Mouse (Mus musculus): Measurements from ENCODE around the gene Eya3. TPM values are rescaled to one million over a fixed set of nuclear protein-coding genes. Genes with fewer than 3 reads are reported as not detected.

Eya3 gene
- total and polyA plus RNA-seq, 3 experiments, result 21.7 to 270 (median 38.2) TPM

DNA sequence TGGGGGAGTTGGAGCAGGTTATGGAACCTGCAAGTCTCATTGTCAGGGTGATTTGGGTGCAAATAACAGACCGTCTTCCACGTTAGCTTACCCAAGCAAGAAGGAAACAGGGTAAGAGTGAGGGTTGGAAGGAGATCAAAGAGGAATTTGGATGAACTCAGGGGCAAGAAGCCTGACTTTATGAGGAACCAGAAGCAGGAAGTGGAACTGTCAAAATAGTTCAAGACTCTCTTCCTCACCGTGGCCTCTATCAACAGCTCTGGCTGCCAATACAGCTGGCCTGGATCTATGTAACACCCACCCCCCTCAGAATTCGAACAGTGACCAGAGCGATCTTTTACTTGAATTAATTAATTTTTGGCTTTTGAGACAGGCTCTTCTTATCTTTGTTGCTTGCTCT, 33.0 kb upstream of the Eya3 start:
- no peaks in the 10 kb centered on the region for H3K36me3 ChIP-seq (ENCODE audit: control insufficient read depth in 1 of 2, insufficient read depth in 2 of 2, low read length in 2 of 2)
- no peaks in the 10 kb centered on the region for H3K79me2 ChIP-seq (ENCODE audit: control insufficient read depth, insufficient read depth, low read length, poor library complexity)
- TF ChIP-seq CHD2 (IDR thresholded peaks at IDR 0.05; ENCODE audit: low read length), result no peak
- TF ChIP-seq EP300 (IDR thresholded peaks at IDR 0.05; ENCODE audit: low read depth in 1 of 2, low read length in 2 of 2), result peak in 1 of 2 experiments; percentile 39; a peak in 1 of 4 replicates
- no peak for TF ChIP-seq UBTF (IDR thresholded peaks at IDR 0.05; ENCODE audit: borderline replicate concordance, insufficient read depth, low read depth, low read length)
- no peak for TF ChIP-seq KAT2A (conservative IDR thresholded peaks at IDR 0.05; ENCODE audit: low read depth, low read length)
- TF ChIP-seq ELF1 (IDR thresholded peaks at IDR 0.05; ENCODE audit: low read depth, low read length), result peak; percentile 74
- 0 out of 2 replicates have a peak, but pooled peaks have one; percentile 43 for TF ChIP-seq SIN3A (IDR thresholded peaks at IDR 0.05; ENCODE audit: low read length)
- peak; percentile 31; the same call in 1 of the 2 replicates for TF ChIP-seq ETS1 (IDR thresholded peaks at IDR 0.05; ENCODE audit: low read depth, low read length)
- 0 out of 2 replicates have a peak, but pooled peaks have one; percentile 36 for TF ChIP-seq MXI1 (IDR thresholded peaks at IDR 0.05; ENCODE audit: low read depth, low read length)
- H3K27ac ChIP-seq (ENCODE audit: control insufficient read depth, low read depth, low read length), result no peak overlapping the region
- H3K27me3 ChIP-seq (ENCODE audit: control insufficient read depth in 1 of 2, insufficient read depth in 2 of 2, low read length in 2 of 2), result no peaks in the 10 kb centered on the region; a peak in 1 of 4 replicates
- no peaks in the 10 kb centered on the region for H3K9me3 ChIP-seq (replicated peaks; ENCODE audit: insufficient read depth, low read length)
- peaks cover 6 to 12% of the 10 kb centered on the region in 2 experiments for H3K4me1 ChIP-seq (ENCODE audit: control insufficient read depth in 1 of 2, insufficient read depth in 2 of 2, low read length in 2 of 2)
- peak; percentile 53 for DNase-seq (ENCODE audit: low read depth, low spot score)
- H3K4me3 ChIP-seq (ENCODE audit: control insufficient read depth in 1 of 2, insufficient read depth in 1 of 2, low read depth in 2 of 2, low read length in 2 of 2), result no peak overlapping the region
- no peak overlapping the region for H3K9ac ChIP-seq (ENCODE audit: control insufficient read depth, low read depth, low read length, poor library complexity, severe bottlenecking)

DNA sequence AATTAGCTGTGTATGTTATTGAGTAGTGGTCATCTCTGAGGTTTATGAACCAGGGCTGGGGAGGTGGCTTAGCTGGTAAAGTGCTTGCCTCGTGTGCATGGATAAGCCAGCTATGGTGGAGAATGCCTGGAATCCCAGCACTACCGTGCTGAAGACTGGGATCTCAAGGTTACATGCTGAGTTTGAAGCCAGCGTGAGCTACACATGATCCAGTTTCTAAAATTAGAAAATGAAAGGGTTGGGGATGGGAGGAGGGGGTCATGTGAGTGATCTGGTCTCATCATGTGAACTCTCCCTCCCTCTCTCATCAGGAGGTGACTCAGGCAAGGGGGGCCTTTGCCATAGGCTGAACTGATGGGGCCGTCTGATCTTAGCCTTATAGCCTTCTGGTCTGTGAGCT, 30.6 kb upstream of the Eya3 start:
- DNase-seq (ENCODE audit: low read depth, low spot score), result no peak
- Histone ChIP-seq H3K27me3 (ENCODE audit: control insufficient read depth in 1 of 2, insufficient read depth in 2 of 2, low read length in 2 of 2) (no peaks in the 10 kb centered on the region; a peak in 1 of 4 replicates), H3K4me1 (ENCODE audit: control insufficient read depth in 1 of 2, insufficient read depth in 2 of 2, low read length in 2 of 2) (peaks cover 6 to 7% of the 10 kb centered on the region in 2 experiments), H3K79me2 (ENCODE audit: control insufficient read depth, insufficient read depth, low read length, poor library complexity) (no peaks in the 10 kb centered on the region), H3K9ac (ENCODE audit: control insufficient read depth, low read depth, low read length, poor library complexity, severe bottlenecking) (no peak overlapping the region), H3K9me3 (replicated peaks; ENCODE audit: insufficient read depth, low read length) (no peaks in the 10 kb centered on the region), H3K27ac (ENCODE audit: control insufficient read depth, low read depth, low read length) (no peak overlapping the region), H3K4me3 (ENCODE audit: control insufficient read depth in 1 of 2, insufficient read depth in 1 of 2, low read depth in 2 of 2, low read length in 2 of 2) (no peak overlapping the region), H3K36me3 (ENCODE audit: control insufficient read depth in 1 of 2, insufficient read depth in 2 of 2, low read length in 2 of 2) (no peaks in the 10 kb centered on the region)
- TF ChIP-seq MAFK (IDR thresholded peaks at IDR 0.05; ENCODE audit: borderline replicate concordance, low read depth, low read length), result no peak
- no peak for TF ChIP-seq TBP (IDR thresholded peaks at IDR 0.05; ENCODE audit: low read depth, low read length)
- TF ChIP-seq POLR2AphosphoS2 (IDR thresholded peaks at IDR 0.05; ENCODE audit: low read length), result no peak
- TF ChIP-seq MEF2A (IDR thresholded peaks at IDR 0.05; ENCODE audit: extremely low read depth, insufficient replicate concordance, low read depth, low read length, poor library complexity, severe bottlenecking), result no peak
- TF ChIP-seq MAX (IDR thresholded peaks at IDR 0.05; ENCODE audit: low read length), result no peak
- TF ChIP-seq ELF1 (IDR thresholded peaks at IDR 0.05; ENCODE audit: low read depth, low read length), result no peak
- no peak for TF ChIP-seq MXI1 (IDR thresholded peaks at IDR 0.05; ENCODE audit: low read depth, low read length)
- no peak for TF ChIP-seq ETS1 (IDR thresholded peaks at IDR 0.05; ENCODE audit: low read depth, low read length)
- no peak for TF ChIP-seq TCF12 (IDR thresholded peaks at IDR 0.05; ENCODE audit: low read depth, low read length)
- TF ChIP-seq NELFE (IDR thresholded peaks at IDR 0.05; ENCODE audit: low read depth, low read length), result no peak
- no peak for TF ChIP-seq MYB (IDR thresholded peaks at IDR 0.05; ENCODE audit: low read depth, low read length)
- no peak for TF ChIP-seq GATA1 (IDR thresholded peaks at IDR 0.05; ENCODE audit: low read depth, low read length)
- TF ChIP-seq BHLHE40 (IDR thresholded peaks at IDR 0.05; ENCODE audit: borderline replicate concordance, low read depth, low read length), result no peak
- TF ChIP-seq E2F4 (IDR thresholded peaks at IDR 0.05; ENCODE audit: borderline replicate concordance, low read depth, low read length), result no peak
- TF ChIP-seq RAD21 (IDR thresholded peaks at IDR 0.05; ENCODE audit: low read depth, low read length), result no peak
- TF ChIP-seq USF2 (IDR thresholded peaks at IDR 0.05; ENCODE audit: borderline replicate concordance in 1 of 2, insufficient read depth in 1 of 2, low read depth in 1 of 2, low read length in 2 of 2), result no peak
- TF ChIP-seq POLR2A (IDR thresholded peaks at IDR 0.05; ENCODE audit: control insufficient read depth in 1 of 2, insufficient read depth in 1 of 2, low read depth in 1 of 2, low read length in 2 of 2, poor library complexity in 1 of 2), result no peak
